Mouse (Mus musculus): ENCODE measurements around the gene Cpa2.

Gene Cpa2

DNA sequence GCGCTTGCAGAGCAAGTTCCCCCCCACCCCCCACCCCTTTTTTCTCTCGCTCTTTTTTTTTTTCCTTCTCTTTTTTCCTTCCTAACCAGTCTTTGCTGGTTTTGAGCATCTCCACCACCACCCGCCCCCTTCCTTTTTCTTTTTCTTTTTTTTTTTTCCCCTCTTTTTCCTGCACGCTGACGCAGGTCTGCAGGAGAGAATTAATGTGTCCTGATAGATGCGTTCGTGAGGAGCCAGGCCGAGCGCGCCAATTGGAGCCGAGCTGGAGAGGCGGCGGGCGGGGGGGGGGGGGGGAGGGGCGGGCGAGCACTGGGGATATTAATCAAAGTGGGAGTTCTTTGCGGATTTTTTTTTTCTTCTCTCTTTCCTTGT is 5.9 kb downstream of the Cpa2 start:
- in situ Hi-C loops (cut with MboI, MseI): no loop called here

GRCm38 (mm10) chr6:30547656-30548306 is 6.4 kb downstream of the Cpa2 start:
- in situ Hi-C loops (cut with MboI, MseI): no loop called here

GRCm38 (mm10) chr6:30549231-30549761 is 7.9 kb downstream of the Cpa2 start:
- in situ Hi-C loops (cut with MboI, MseI): no loop called here

DNA sequence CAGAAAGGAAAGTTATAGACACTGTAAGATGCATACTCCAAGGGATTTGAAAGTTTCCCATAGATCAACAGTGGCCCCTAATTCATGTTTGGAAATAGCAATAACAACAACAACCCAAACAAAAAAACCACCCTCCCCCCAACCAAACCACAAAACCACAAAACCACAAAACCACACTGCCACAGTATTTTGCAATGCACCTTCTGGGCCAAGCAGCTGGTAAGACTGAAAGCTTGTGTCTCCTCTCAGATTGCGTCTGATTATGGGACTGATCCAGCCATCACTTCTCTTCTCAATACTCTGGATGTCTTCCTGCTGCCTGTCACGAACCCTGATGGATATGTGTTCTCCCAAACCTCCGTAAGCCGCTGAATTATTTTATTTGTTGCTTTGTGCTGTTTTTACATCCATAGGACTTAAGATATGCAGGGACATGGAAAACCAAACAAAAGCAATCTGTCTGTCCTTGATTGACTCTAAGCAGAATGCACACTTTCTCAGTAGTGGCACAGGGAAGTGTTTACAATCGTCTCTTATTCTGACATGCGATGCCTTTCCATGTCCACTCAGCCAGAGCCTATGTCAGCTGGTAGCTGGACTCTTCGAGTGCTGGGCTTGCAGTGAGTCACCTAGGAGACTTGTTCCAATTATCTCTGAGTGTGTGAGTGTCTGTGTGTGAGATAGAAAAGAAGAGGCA is 9.3 kb downstream of the Cpa2 start:
- in situ Hi-C loops (cut with MboI, MseI): no loop called here

GRCm38 (mm10) chr6:30551193-30551515 is 9.8 kb downstream of the Cpa2 start:
- in situ Hi-C loops (cut with MboI, MseI): no loop called here

- in situ Hi-C loops (cut with MboI, MseI): no loop called here
Measured at GRCm38 (mm10) chr6:30551644-30552580, 10.5 kb downstream of the Cpa2 start.

GRCm38 (mm10) chr6:30552628-30553027 is 11.2 kb downstream of the Cpa2 start:
- in situ Hi-C loops (cut with MboI, MseI): no loop called here

- in situ Hi-C loops (cut with MboI, MseI): no loop called here
Measured at GRCm38 (mm10) chr6:30553381-30554010, 12.1 kb downstream of the Cpa2 start.

- in situ Hi-C loops (cut with MboI, MseI): no loop called here
Measured at GRCm38 (mm10) chr6:30554092-30554491, 12.7 kb downstream of the Cpa2 start.

GRCm38 (mm10) chr6:30554621-30555170 is 13.3 kb downstream of the Cpa2 start:
- in situ Hi-C loops (cut with MboI, MseI): no loop called here

- in situ Hi-C loops (cut with MboI, MseI): no loop called here
Measured at GRCm38 (mm10) chr6:30556080-30556479, 14.7 kb downstream of the Cpa2 start.

DNA sequence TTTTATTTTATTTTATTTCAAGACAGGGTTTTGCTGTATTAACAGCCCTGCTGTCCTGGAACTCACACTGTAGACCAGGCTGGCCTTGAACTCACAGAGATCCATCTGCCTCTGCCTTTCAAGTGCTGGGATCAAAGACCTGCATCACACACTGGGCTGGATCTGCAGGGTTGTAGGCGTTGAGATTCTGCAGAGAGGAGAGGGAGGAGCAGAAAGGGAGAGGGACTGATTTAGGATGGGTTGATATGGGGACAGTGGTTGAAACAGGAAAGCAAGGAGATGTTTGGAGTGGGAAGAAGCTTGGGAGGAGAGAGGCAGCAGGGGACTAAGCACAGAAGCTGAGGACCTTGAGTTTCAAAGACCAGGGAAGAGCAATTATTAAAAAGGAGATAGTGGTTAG is 18.3 kb downstream of the Cpa2 start:
- in situ Hi-C loops (cut with MboI, MseI): no loop called here

- in situ Hi-C loops (cut with MboI, MseI): no loop called here
Measured at GRCm38 (mm10) chr6:30562132-30562531, 20.8 kb downstream of the Cpa2 start.

GRCm38 (mm10) chr6:30563575-30563974 is 22.2 kb downstream of the Cpa2 start:
- in situ Hi-C loops (cut with MboI, MseI): no loop called here

DNA sequence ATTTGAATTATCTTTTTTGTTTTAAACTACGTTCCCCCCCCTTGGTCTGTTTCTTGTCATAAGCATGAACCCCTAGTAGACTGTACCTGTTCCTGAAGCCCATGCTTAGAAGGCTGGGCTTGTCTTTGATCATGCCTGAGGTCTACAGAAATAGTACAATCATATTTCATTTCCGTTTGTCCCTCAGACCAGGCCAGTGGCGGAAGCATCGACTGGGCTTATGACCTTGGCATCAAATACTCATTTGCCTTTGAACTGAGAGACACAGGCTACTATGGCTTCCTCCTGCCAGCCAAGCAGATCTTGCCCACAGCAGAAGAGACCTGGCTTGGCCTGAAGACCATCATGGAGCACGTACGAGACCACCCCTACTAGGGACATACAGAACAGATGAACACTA is 22.7 kb downstream of the Cpa2 start:
- in situ Hi-C loops (cut with MboI, MseI): no loop called here

DNA sequence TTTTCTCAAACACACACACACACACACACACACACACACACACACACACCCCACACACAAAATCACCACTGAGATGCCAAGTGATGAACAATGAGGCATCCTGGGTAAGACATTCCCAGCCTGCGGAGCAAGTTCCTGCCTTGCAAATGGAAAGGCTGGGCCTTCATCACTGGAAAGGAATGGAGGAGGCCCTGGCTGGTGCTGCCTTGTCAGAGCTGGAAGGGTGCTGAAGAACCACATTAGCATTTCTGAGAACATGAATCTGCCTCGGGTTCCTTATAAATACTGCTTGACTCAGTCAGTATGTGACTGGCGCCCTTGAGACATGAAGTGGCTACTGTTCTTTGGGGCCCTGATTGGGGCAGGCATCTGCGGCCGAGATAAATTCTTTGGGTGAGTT is 26.7 kb downstream of the Cpa2 start, which contains the start of gene Cpa4:
TSS of gene Cpa4 (plus strand) at position 301 of the 400 bp plus-strand sequence.
- in situ Hi-C loops (cut with MboI, MseI): loop anchor here in 1 of 2 experiments (5.0 kb wide), 1 partner anchor 34 kb away; no protein-coding TSS in a partner anchor

GRCm38 (mm10) chr6:30569331-30569730 is 27.9 kb downstream of the Cpa2 start:
- in situ Hi-C loops (cut with MboI, MseI): loop anchor here in 1 of 2 experiments (5.0 kb wide), 1 partner anchor 33 kb away; no protein-coding TSS in a partner anchor

DNA sequence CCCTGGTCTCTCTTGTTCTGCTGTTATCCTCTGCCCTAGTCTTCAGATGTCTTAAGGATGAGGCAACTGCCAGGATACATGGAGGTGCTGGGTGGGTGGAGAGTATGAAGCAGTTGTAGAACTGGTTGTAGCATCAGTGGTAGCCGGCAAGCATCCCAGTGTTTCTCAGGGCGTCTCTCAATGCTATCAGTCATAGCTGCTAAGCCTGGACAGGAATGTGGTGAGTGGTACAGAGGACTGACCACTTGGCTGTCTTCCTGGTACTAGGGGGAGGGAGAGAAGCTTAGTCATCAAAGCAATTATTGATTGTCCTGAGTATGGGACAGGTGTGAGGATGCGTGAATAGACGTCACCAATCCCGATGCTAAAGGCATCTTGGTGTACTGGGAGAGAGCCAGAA is 28.6 kb downstream of the Cpa2 start:
- in situ Hi-C loops (cut with MboI, MseI): no loop called here

GRCm38 (mm10) chr6:30572456-30573311 is 31.3 kb downstream of the Cpa2 start:
- in situ Hi-C loops (cut with MboI, MseI): no loop called here

DNA sequence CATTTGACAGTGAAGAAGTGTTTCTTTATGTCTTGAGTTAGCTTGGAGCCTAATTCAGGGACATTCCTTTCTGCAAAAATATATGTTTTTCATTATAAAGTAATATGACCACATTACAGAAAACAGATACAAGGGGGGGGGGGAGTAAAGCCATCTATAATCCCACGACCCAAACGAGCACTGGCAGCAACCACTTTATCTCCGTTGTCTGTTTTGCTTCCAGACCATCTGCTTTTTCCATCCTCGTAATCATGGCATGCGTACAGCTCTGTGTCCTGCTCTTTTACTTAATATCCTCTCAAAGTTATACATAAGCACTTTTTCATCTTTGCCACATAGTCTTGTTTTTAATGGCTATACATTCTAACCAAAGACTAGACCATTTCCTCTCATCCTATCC is 32.0 kb downstream of the Cpa2 start:
- in situ Hi-C loops (cut with MboI, MseI): no loop called here

Measured in T-helper 17 cell (primary cell).